Mouse (Mus musculus): ENCODE measurements around the gene Ribc2. TPM values are rescaled to one million over a fixed set of nuclear protein-coding genes. Genes with fewer than 3 reads are reported as not detected.

Gene Ribc2
- 0.31 and 0.34 TPM in 2 replicates for polyA plus RNA-seq (2015; fragmentation: Nextera tagmentation; extraction: Ambion mirVana)

- no peaks in the 10 kb centered on the region for H3K27me3 ChIP-seq (ENCODE audit: control insufficient read depth, insufficient read depth, low read length)
- H3K4me2 ChIP-seq (ENCODE audit: low read depth, low read length), result peak within 1 kb of the TSS; percentile 58
- no peak for ATAC-seq (ENCODE audit: insufficient read depth, low FRiP score)
- H3K4me1 ChIP-seq (ENCODE audit: control insufficient read depth, insufficient read depth, low read length), result peaks cover 5% of the 10 kb centered on the region; the same call in 1 of the 2 replicates
- 31% methylated on average over 56 of the region's 58 CpGs for WGBS
- H3K4me3 ChIP-seq (replicated peaks; ENCODE audit: low read length), result peak within 1 kb of the TSS; percentile 33
- no peaks in the 10 kb centered on the region for H3K9me3 ChIP-seq (replicated peaks; ENCODE audit: control insufficient read depth, low read length)
- no peak within 1 kb of the TSS for H3K27ac ChIP-seq (ENCODE audit: low read length)
- peak within 1 kb of the TSS; percentile 47; the same call in 1 of the 2 replicates for H3K9ac ChIP-seq (ENCODE audit: low read length)
- H3K36me3 ChIP-seq (ENCODE audit: control insufficient read depth, insufficient read depth, low read length), result no peaks in the 10 kb centered on the region
These were observed at the start of gene Ribc2, which contains the start of gene Smc1b for GRCm38 (mm10) chr15:85131275-85132192. TSS of gene Ribc2 (plus strand) at chr15:85132078. TSS of gene Smc1b (minus strand) at chr15:85131964.

GRCm38 (mm10) chr15:85085641-85086040, 46.2 kb upstream of the Ribc2 start:
- H3K27me3 ChIP-seq (ENCODE audit: control insufficient read depth, insufficient read depth, low read length), result no peaks in the 10 kb centered on the region
- H3K36me3 ChIP-seq (ENCODE audit: control insufficient read depth, insufficient read depth, low read length), result no peaks in the 10 kb centered on the region
- H3K9ac ChIP-seq (ENCODE audit: low read length), result no peak overlapping the region
- H3K4me1 ChIP-seq (ENCODE audit: control insufficient read depth, insufficient read depth, low read length), result no peaks in the 10 kb centered on the region
- no peak overlapping the region for H3K4me3 ChIP-seq (replicated peaks; ENCODE audit: low read length)
- no peak for ATAC-seq (ENCODE audit: insufficient read depth, low FRiP score)
- no peaks in the 10 kb centered on the region for H3K9me3 ChIP-seq (replicated peaks; ENCODE audit: control insufficient read depth, low read length)
- H3K4me2 ChIP-seq (ENCODE audit: low read depth, low read length), result no peak overlapping the region
- H3K27ac ChIP-seq (ENCODE audit: low read length), result no peak overlapping the region
- WGBS, result 66% methylated on average over 1 of the region's 1 CpGs

- no peak for ATAC-seq (ENCODE audit: insufficient read depth, low FRiP score)
- Histone ChIP-seq H3K27ac (ENCODE audit: low read length) (no peak overlapping the region), H3K4me2 (ENCODE audit: low read depth, low read length) (peak overlapping the region; percentile 58), H3K27me3 (ENCODE audit: control insufficient read depth, insufficient read depth, low read length) (no peaks in the 10 kb centered on the region), H3K9me3 (replicated peaks; ENCODE audit: control insufficient read depth, low read length) (no peaks in the 10 kb centered on the region), H3K4me3 (replicated peaks; ENCODE audit: low read length) (peak overlapping the region; percentile 33), H3K9ac (ENCODE audit: low read length) (peak overlapping the region; percentile 47; the same call in 1 of the 2 replicates), H3K36me3 (ENCODE audit: control insufficient read depth, insufficient read depth, low read length) (no peaks in the 10 kb centered on the region), H3K4me1 (ENCODE audit: control insufficient read depth, insufficient read depth, low read length) (peaks cover 5% of the 10 kb centered on the region; the same call in 1 of the 2 replicates)
- 20% methylated on average over 10 of the region's 10 CpGs for WGBS
These were observed 279 bp downstream of the Ribc2 start for GRCm38 (mm10) chr15:85132193-85132520.

- no peaks in the 10 kb centered on the region for H3K9me3 ChIP-seq (replicated peaks; ENCODE audit: control insufficient read depth, low read length)
- H3K9ac ChIP-seq (ENCODE audit: low read length), result no peak overlapping the region
- no peak overlapping the region for H3K27ac ChIP-seq (ENCODE audit: low read length)
- no peaks in the 10 kb centered on the region for H3K36me3 ChIP-seq (ENCODE audit: control insufficient read depth, insufficient read depth, low read length)
- H3K4me3 ChIP-seq (replicated peaks; ENCODE audit: low read length), result no peak overlapping the region
- H3K4me1 ChIP-seq (ENCODE audit: control insufficient read depth, insufficient read depth, low read length), result peaks cover 5% of the 10 kb centered on the region; the same call in 1 of the 2 replicates
- H3K27me3 ChIP-seq (ENCODE audit: control insufficient read depth, insufficient read depth, low read length), result no peaks in the 10 kb centered on the region
- no peak for ATAC-seq (ENCODE audit: insufficient read depth, low FRiP score)
- H3K4me2 ChIP-seq (ENCODE audit: low read depth, low read length), result no peak overlapping the region
- WGBS, result 37% methylated on average over 9 of the region's 9 CpGs
These were observed 3.3 kb downstream of the Ribc2 start for GRCm38 (mm10) chr15:85135143-85135542.

- H3K36me3 ChIP-seq (ENCODE audit: control insufficient read depth, insufficient read depth, low read length), result no peaks in the 10 kb centered on the region
- H3K27ac ChIP-seq (ENCODE audit: low read length), result no peak overlapping the region
- H3K4me3 ChIP-seq (replicated peaks; ENCODE audit: low read length), result no peak overlapping the region
- H3K27me3 ChIP-seq (ENCODE audit: control insufficient read depth, insufficient read depth, low read length), result no peaks in the 10 kb centered on the region
- WGBS, result 82% methylated on average over 10 of the region's 10 CpGs
- no peaks in the 10 kb centered on the region for H3K9me3 ChIP-seq (replicated peaks; ENCODE audit: control insufficient read depth, low read length)
- H3K4me1 ChIP-seq (ENCODE audit: control insufficient read depth, insufficient read depth, low read length), result no peaks in the 10 kb centered on the region
- H3K4me2 ChIP-seq (ENCODE audit: low read depth, low read length), result no peak overlapping the region
- no peak for ATAC-seq (ENCODE audit: insufficient read depth, low FRiP score)
- H3K9ac ChIP-seq (ENCODE audit: low read length), result no peak overlapping the region
These were observed 9.4 kb downstream of the Ribc2 start for GRCm38 (mm10) chr15:85141290-85141689.

- no peaks in the 10 kb centered on the region for H3K27me3 ChIP-seq (ENCODE audit: control insufficient read depth, insufficient read depth, low read length)
- WGBS, result 55% methylated on average over 2 of the region's 2 CpGs
- no peak overlapping the region for H3K4me2 ChIP-seq (ENCODE audit: low read depth, low read length)
- H3K4me3 ChIP-seq (replicated peaks; ENCODE audit: low read length), result no peak overlapping the region
- H3K27ac ChIP-seq (ENCODE audit: low read length), result no peak overlapping the region
- no peak overlapping the region for H3K9ac ChIP-seq (ENCODE audit: low read length)
- H3K4me1 ChIP-seq (ENCODE audit: control insufficient read depth, insufficient read depth, low read length), result no peaks in the 10 kb centered on the region
- ATAC-seq (ENCODE audit: insufficient read depth, low FRiP score), result no peak
- no peaks in the 10 kb centered on the region for H3K36me3 ChIP-seq (ENCODE audit: control insufficient read depth, insufficient read depth, low read length)
- H3K9me3 ChIP-seq (replicated peaks; ENCODE audit: control insufficient read depth, low read length), result no peaks in the 10 kb centered on the region
These were observed 10.6 kb downstream of the Ribc2 start for GRCm38 (mm10) chr15:85142441-85142840.

GRCm38 (mm10) chr15:85143161-85143560, 11.3 kb downstream of the Ribc2 start:
- Histone ChIP-seq H3K4me3 (replicated peaks; ENCODE audit: low read length) (no peak overlapping the region), H3K4me2 (ENCODE audit: low read depth, low read length) (no peak overlapping the region), H3K4me1 (ENCODE audit: control insufficient read depth, insufficient read depth, low read length) (no peaks in the 10 kb centered on the region), H3K9ac (ENCODE audit: low read length) (no peak overlapping the region), H3K27me3 (ENCODE audit: control insufficient read depth, insufficient read depth, low read length) (no peaks in the 10 kb centered on the region), H3K36me3 (ENCODE audit: control insufficient read depth, insufficient read depth, low read length) (no peaks in the 10 kb centered on the region), H3K9me3 (replicated peaks; ENCODE audit: control insufficient read depth, low read length) (no peaks in the 10 kb centered on the region), H3K27ac (ENCODE audit: low read length) (no peak overlapping the region)
- ATAC-seq (ENCODE audit: insufficient read depth, low FRiP score), result no peak
- WGBS, result 92% methylated on average over 11 of the region's 11 CpGs

GRCm38 (mm10) chr15:85143747-85144146, 11.9 kb downstream of the Ribc2 start:
- H3K9ac ChIP-seq (ENCODE audit: low read length), result no peak overlapping the region
- ATAC-seq (ENCODE audit: insufficient read depth, low FRiP score), result no peak
- 93% methylated on average over 1 of the region's 1 CpGs for WGBS

GRCm38 (mm10) chr15:85144249-85144648, 12.4 kb downstream of the Ribc2 start:
- no peak for ATAC-seq (ENCODE audit: insufficient read depth, low FRiP score)
- H3K9me3 ChIP-seq (replicated peaks; ENCODE audit: control insufficient read depth, low read length), result no peaks in the 10 kb centered on the region
- H3K36me3 ChIP-seq (ENCODE audit: control insufficient read depth, insufficient read depth, low read length), result no peaks in the 10 kb centered on the region
- H3K4me3 ChIP-seq (replicated peaks; ENCODE audit: low read length), result no peak overlapping the region
- WGBS, result 84% methylated on average over 5 of the region's 5 CpGs
- no peaks in the 10 kb centered on the region for H3K4me1 ChIP-seq (ENCODE audit: control insufficient read depth, insufficient read depth, low read length)
- no peak overlapping the region for H3K4me2 ChIP-seq (ENCODE audit: low read depth, low read length)
- no peak overlapping the region for H3K9ac ChIP-seq (ENCODE audit: low read length)
- H3K27ac ChIP-seq (ENCODE audit: low read length), result no peak overlapping the region
- H3K27me3 ChIP-seq (ENCODE audit: control insufficient read depth, insufficient read depth, low read length), result no peaks in the 10 kb centered on the region

More at GRCm38 (mm10) chr15:85143747-85144146, 11.9 kb downstream of the Ribc2 start:
- Histone ChIP-seq H3K36me3 (ENCODE audit: control insufficient read depth, insufficient read depth, low read length) (no peaks in the 10 kb centered on the region), H3K9me3 (replicated peaks; ENCODE audit: control insufficient read depth, low read length) (no peaks in the 10 kb centered on the region), H3K4me1 (ENCODE audit: control insufficient read depth, insufficient read depth, low read length) (no peaks in the 10 kb centered on the region), H3K27me3 (ENCODE audit: control insufficient read depth, insufficient read depth, low read length) (no peaks in the 10 kb centered on the region), H3K4me3 (replicated peaks; ENCODE audit: low read length) (no peak overlapping the region), H3K4me2 (ENCODE audit: low read depth, low read length) (no peak overlapping the region), H3K27ac (ENCODE audit: low read length) (no peak overlapping the region)
